Mouse (Mus musculus): ENCODE data around the gene Cnst.
"Not testable (repeated sequence)": the region's sequence is repeated elsewhere in the genome, so short reads cannot be mapped to it uniquely, and the experiment has no call there.

Gene Cnst

GRCm38 (mm10) chr1:179645980-179646268 lies 99.8 kb downstream of the Cnst start:
- DNase-seq (ENCODE audit: low read depth), result no peak

GRCm38 (mm10) chr1:179648678-179649077 lies 102.5 kb downstream of the Cnst start:
- DNase-seq (ENCODE audit: low read depth), result not testable (repeated sequence)

GRCm38 (mm10) chr1:179649324-179649723 lies 103.2 kb downstream of the Cnst start:
- no peak for DNase-seq (ENCODE audit: low read depth)

- peak; percentile 22 for DNase-seq (ENCODE audit: low read depth)
Observed at GRCm38 (mm10) chr1:179650284-179650683, 104.1 kb downstream of the Cnst start.

- no peak for DNase-seq (ENCODE audit: low read depth)
Observed at GRCm38 (mm10) chr1:179651224-179651623, 105.1 kb downstream of the Cnst start.

GRCm38 (mm10) chr1:179663065-179663464 lies 116.9 kb downstream of the Cnst start:
- no peak for DNase-seq (ENCODE audit: low read depth)

- no peak for DNase-seq (ENCODE audit: low read depth)
Observed at GRCm38 (mm10) chr1:179664309-179664930, 118.2 kb downstream of the Cnst start.

- no peak for DNase-seq (ENCODE audit: low read depth)
Observed at GRCm38 (mm10) chr1:179666971-179667370, 120.8 kb downstream of the Cnst start.

- no peak for DNase-seq (ENCODE audit: low read depth)
Observed at GRCm38 (mm10) chr1:179667450-179667849, 121.3 kb downstream of the Cnst start.

- peak; percentile 66 for DNase-seq (ENCODE audit: low read depth)
Observed at GRCm38 (mm10) chr1:179668013-179668805, 122.0 kb downstream of the Cnst start, which contains the start of gene Sccpdh. TSS of gene Sccpdh (plus strand) at chr1:179668210.

- no peak for DNase-seq (ENCODE audit: low read depth)
Observed at GRCm38 (mm10) chr1:179668836-179669537, 122.8 kb downstream of the Cnst start.

- no peak for DNase-seq (ENCODE audit: low read depth)
Observed at GRCm38 (mm10) chr1:179674355-179674754, 128.2 kb downstream of the Cnst start.

- DNase-seq (ENCODE audit: low read depth), result no peak
Observed at GRCm38 (mm10) chr1:179677031-179677430, 130.9 kb downstream of the Cnst start.

All from naive thymus-derived CD4-positive, alpha-beta T cell, adult 2 months (primary cell).